In the genomic region with DNA sequence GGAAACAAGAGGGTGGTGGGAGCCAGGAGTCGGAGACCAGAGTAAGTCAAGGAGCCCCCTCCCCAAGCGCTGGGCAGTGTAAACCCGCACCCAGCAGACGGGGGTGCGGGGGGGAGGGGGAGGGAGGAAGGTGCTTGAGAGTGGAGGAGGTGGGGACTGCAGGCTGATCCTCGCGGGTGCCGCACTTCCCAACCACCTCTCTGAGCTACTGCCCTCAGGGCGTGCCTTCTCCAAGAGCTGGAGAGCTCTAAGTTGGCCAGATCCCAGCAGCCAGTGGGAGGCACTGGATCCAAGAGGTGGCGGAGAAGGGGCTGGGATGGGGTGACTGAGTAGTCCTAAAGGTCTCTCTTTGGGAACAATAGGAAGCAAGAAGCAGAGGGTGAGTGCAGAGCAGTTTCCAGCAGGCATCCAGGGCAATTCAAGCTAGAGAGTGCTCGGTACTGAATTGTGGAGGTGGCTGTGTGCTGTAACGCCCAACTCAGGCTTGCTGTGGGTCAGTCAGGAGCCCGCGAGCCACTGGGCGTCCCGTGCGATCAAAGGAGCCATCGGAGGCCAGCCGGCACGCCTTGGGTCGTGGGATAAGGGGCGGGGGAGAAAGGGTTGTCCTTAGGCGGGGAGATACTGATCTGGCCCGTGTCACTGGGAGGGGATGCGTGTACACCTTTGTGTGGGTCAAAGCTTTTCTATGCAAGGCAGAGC, we compare ENCODE assay signal across 11 mouse cellular contexts. TPM values are rescaled to one million over a fixed set of nuclear protein-coding genes. Genes with fewer than 3 reads are reported as not detected.
DNase-seq lines count a peak whose midpoint lies in the region; ATAC-seq lines count a peak whose summit lies in the region.
"Had no signal": no experiment of that assay in that cellular context is flagged by ENCODE, and none has a peak within 500 bp of the region (broad histone marks: within the 10 kb centered on the region; RNA-seq: fewer than 3 reads in every experiment).

No protein-coding gene starts in this region.

- no peak overlapping the region for H3K4me3 ChIP-seq in heart, embryonic 14.5 days (ENCODE audit: control insufficient read depth in 1 of 2, insufficient read depth in 1 of 2, low read depth in 1 of 2, low read length in 2 of 2)
- peak overlapping the region; percentile 34 for H3K4me3 ChIP-seq in forebrain, embryonic 12.5 days (replicated peaks)
- H3K4me3 ChIP-seq in limb, embryonic 13.5 days: peak overlapping the region; percentile 22
- H3K4me3 ChIP-seq: liver, embryonic 15.5 days had no signal

- no peaks in the 10 kb centered on the region for H3K36me3 ChIP-seq in heart, embryonic 14.5 days (ENCODE audit: control insufficient read depth, insufficient read depth, low read length)
- no peaks in the 10 kb centered on the region for H3K36me3 ChIP-seq in forebrain, embryonic 12.5 days (replicated peaks)
- H3K36me3 ChIP-seq in limb, embryonic 13.5 days: no peaks in the 10 kb centered on the region
- H3K36me3 ChIP-seq: liver, embryonic 15.5 days had no signal

- no peak overlapping the region for H3K27ac ChIP-seq in heart, embryonic 14.5 days (replicated peaks in 1 of 2; ENCODE audit: control insufficient read depth in 1 of 2, insufficient read depth in 1 of 2, low read depth in 2 of 2, low read length in 2 of 2)
- peak overlapping the region; percentile 93 for H3K27ac ChIP-seq in forebrain, embryonic 12.5 days
- no peak overlapping the region for H3K27ac ChIP-seq in limb, embryonic 13.5 days
- H3K27ac ChIP-seq: liver, embryonic 15.5 days had no signal

- peaks cover 98% of the 10 kb centered on the region for H3K27me3 ChIP-seq in heart, embryonic 14.5 days (ENCODE audit: control insufficient read depth, insufficient read depth, low read length)
- H3K27me3 ChIP-seq in forebrain, embryonic 12.5 days: peaks cover 91% of the 10 kb centered on the region
- H3K27me3 ChIP-seq in limb, embryonic 13.5 days: peaks cover 100% of the 10 kb centered on the region

- WGBS in heart, embryonic 14.5 days: under 1% methylated on average over 24 of the region's 25 CpGs
- WGBS in forebrain, embryonic 12.5 days: 0% methylated on average over 23 of the region's 25 CpGs
- under 1% methylated on average over 25 of the region's 25 CpGs for WGBS in limb, embryonic 13.5 days

- no peak overlapping the region; the same call in 1 of the 2 replicates for H3K4me2 ChIP-seq in heart, embryonic 14.5 days (ENCODE audit: low read length)
- H3K4me2 ChIP-seq in forebrain, embryonic 12.5 days: peak overlapping the region; percentile 48
- peak overlapping the region; percentile 51 for H3K4me2 ChIP-seq in limb, embryonic 13.5 days (replicated peaks)
- H3K4me2 ChIP-seq: liver, embryonic 15.5 days had no signal

- no peak for DNase-seq in heart, postnatal 36 days
- DNase-seq in retina, embryonic 14.5 days (ENCODE audit: low spot score): peak; percentile 31
- DNase-seq in kidney, adult 18-20 months: no peak
- no peak for DNase-seq in lung, postnatal 14 days
- DNase-seq: adrenal gland, postnatal 25 days; thymus, postnatal 36 days had no signal

- ATAC-seq in heart, embryonic 14.5 days (ENCODE audit: insufficient number of reproducible peaks, insufficient read depth, low FRiP score, low read depth): peak; percentile 25; the same call in 1 of the 2 replicates
- peak; percentile 36; the same call in 1 of the 2 replicates for ATAC-seq in forebrain, embryonic 12.5 days (ENCODE audit: low FRiP score)
- peak; percentile 12; the same call in 1 of the 2 replicates for ATAC-seq in limb, embryonic 13.5 days (ENCODE audit: low FRiP score, low read depth)
- ATAC-seq in CD4-positive, CD25-positive, alpha-beta regulatory T cell, adult 4 months: no peak

- no peak overlapping the region for H3K9ac ChIP-seq in heart, embryonic 14.5 days (ENCODE audit: low read length)
- H3K9ac ChIP-seq in forebrain, embryonic 12.5 days: peak overlapping the region; percentile 63
- H3K9ac ChIP-seq in limb, embryonic 13.5 days: no peak overlapping the region
- H3K9ac ChIP-seq: liver, embryonic 15.5 days had no signal

- peaks cover 6 to 15% of the 10 kb centered on the region in 2 experiments; a peak in 3 of 4 replicates for H3K4me1 ChIP-seq in heart, embryonic 14.5 days (ENCODE audit: control insufficient read depth in 2 of 2, insufficient read depth in 2 of 2, low read length in 2 of 2)
- H3K4me1 ChIP-seq in forebrain, embryonic 12.5 days: peaks cover 17% of the 10 kb centered on the region
- peaks cover 27% of the 10 kb centered on the region for H3K4me1 ChIP-seq in limb, embryonic 13.5 days
- H3K4me1 ChIP-seq: liver, embryonic 15.5 days had no signal

- no peaks in the 10 kb centered on the region for H3K9me3 ChIP-seq in heart, embryonic 14.5 days (ENCODE audit: control insufficient read depth, low read length)
- no peaks in the 10 kb centered on the region for H3K9me3 ChIP-seq in forebrain, embryonic 12.5 days
- no peaks in the 10 kb centered on the region for H3K9me3 ChIP-seq in limb, embryonic 13.5 days
- H3K9me3 ChIP-seq: liver, embryonic 15.5 days had no signal

- intact Hi-C loops in heart, postnatal 36 days (cut with DNase I): no loop called here

RNA-seq across cellular contexts. Expression of a gene that starts 7.7 kb away (rescaled TPM):
- 1.3 TPM in 2 replicates for polyA plus RNA-seq in heart, embryonic 14.5 days (2014; fragmentation: Nextera tagmentation; extraction: Ambion mirVana)
- total RNA-seq in heart, postnatal 36 days (2021): under 1 TPM; 0.19 TPM
- polyA plus RNA-seq in forebrain, embryonic 12.5 days (2016; fragmentation: Nextera tagmentation; extraction: Ambion mirVana): 68.0 and 102 TPM in 2 replicates
- polyA plus RNA-seq in limb, embryonic 13.5 days (2015; fragmentation: Nextera tagmentation; extraction: Ambion mirVana): 30.7 and 41.3 TPM in 2 replicates
- polyA plus RNA-seq in CD4-positive, CD25-positive, alpha-beta regulatory T cell, adult 4 months (2017; shearing (Covaris generic)): not detected
- total RNA-seq: adrenal gland, postnatal 25 days had no signal
- polyA plus RNA-seq: liver, embryonic 15.5 days had no signal

RNA-seq across cellular contexts. Expression of a gene that starts 11.1 kb away (rescaled TPM):
- not detected in 2 replicates for polyA plus RNA-seq in heart, embryonic 14.5 days (2014; fragmentation: Nextera tagmentation; extraction: Ambion mirVana)
- total RNA-seq in heart, postnatal 36 days (2021): not detected
- polyA plus RNA-seq in forebrain, embryonic 12.5 days (2016; fragmentation: Nextera tagmentation; extraction: Ambion mirVana): 10.1 and 15.7 TPM in 2 replicates
- polyA plus RNA-seq in limb, embryonic 13.5 days (2015; fragmentation: Nextera tagmentation; extraction: Ambion mirVana): 1.5 and 2.7 TPM in 2 replicates
- polyA plus RNA-seq in CD4-positive, CD25-positive, alpha-beta regulatory T cell, adult 4 months (2017; shearing (Covaris generic)): not detected
- polyA plus RNA-seq: liver, embryonic 15.5 days had no signal

Comparison
In these comparisons a context has a peak if more than half of its experiments do, and no peak if none do; other contexts are left out.
1. H3K4me3 ChIP-seq: peak in forebrain, embryonic 12.5 days (single experiment) and limb, embryonic 13.5 days (single experiment); none in heart, embryonic 14.5 days (0 of 2).
2. RNA of a gene that starts 7.7 kb away (polyA plus RNA-seq): 68.0 to 102 TPM in forebrain, embryonic 12.5 days and 30.7 to 41.3 TPM in limb, embryonic 13.5 days; 1.3 TPM in heart, embryonic 14.5 days and not detected in CD4-positive, CD25-positive, alpha-beta regulatory T cell, adult 4 months; every median in the first group is over 10 times any median in the second.